Mouse (Mus musculus): ENCODE data around the gene Pcid2. TPM values are rescaled to one million over a fixed set of nuclear protein-coding genes. Genes with fewer than 3 reads are reported as not detected.

The Pcid2 gene
- total and polyA plus RNA-seq, 3 experiments, result 50.1 to 90.6 (median 68.1) TPM

DNA sequence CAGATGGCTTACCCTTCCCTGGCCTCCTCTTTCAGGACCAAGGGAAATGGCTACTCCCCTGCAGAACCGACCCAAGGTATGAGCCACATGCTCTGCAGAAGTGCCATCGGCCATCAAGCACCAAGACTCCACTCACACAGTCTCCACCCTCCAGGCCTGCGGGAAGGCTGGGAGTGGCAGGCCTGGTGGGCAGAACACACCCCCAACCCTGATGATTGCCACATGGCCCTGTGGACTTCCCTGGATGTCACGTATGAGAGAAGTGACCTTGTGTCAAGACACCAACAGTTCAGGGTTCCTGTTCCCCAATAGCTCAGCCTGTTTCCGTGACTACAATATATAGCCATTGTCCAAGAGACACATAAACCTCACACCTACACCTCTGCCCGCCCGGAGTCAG, 68.2 kb downstream of the Pcid2 start, which contains the start of gene F10:
Gene F10 (plus strand): TSS at position 294 of the 400 bp plus-strand sequence.
- DNase-seq (ENCODE audit: low read depth, low spot score), result no peak
- H3K36me3 ChIP-seq (ENCODE audit: control insufficient read depth in 1 of 2, insufficient read depth in 2 of 2, low read length in 2 of 2), result no peaks in the 10 kb centered on the region
- no peak within 1 kb of the TSS for H3K27ac ChIP-seq (ENCODE audit: control insufficient read depth, low read depth, low read length)
- H3K4me3 ChIP-seq (ENCODE audit: control insufficient read depth in 1 of 2, insufficient read depth in 1 of 2, low read depth in 2 of 2, low read length in 2 of 2), result no peak within 1 kb of the TSS
- no peak for TF ChIP-seq SMC3 (IDR thresholded peaks at IDR 0.05; ENCODE audit: low read depth, low read length)
- no peak for TF ChIP-seq USF1 (IDR thresholded peaks at IDR 0.05; ENCODE audit: low read depth, low read length)
- H3K9me3 ChIP-seq (replicated peaks; ENCODE audit: insufficient read depth, low read length), result no peaks in the 10 kb centered on the region
- H3K79me2 ChIP-seq (ENCODE audit: control insufficient read depth, insufficient read depth, low read length, poor library complexity), result no peaks in the 10 kb centered on the region
- H3K27me3 ChIP-seq (ENCODE audit: control insufficient read depth in 1 of 2, insufficient read depth in 2 of 2, low read length in 2 of 2), result peaks cover 0 to 2% of the 10 kb centered on the region in 2 experiments; a peak in 3 of 4 replicates
- no peak within 1 kb of the TSS for H3K9ac ChIP-seq (ENCODE audit: control insufficient read depth, low read depth, low read length, poor library complexity, severe bottlenecking)
- H3K4me1 ChIP-seq (ENCODE audit: control insufficient read depth in 1 of 2, insufficient read depth in 2 of 2, low read length in 2 of 2), result no peaks in the 10 kb centered on the region

DNA sequence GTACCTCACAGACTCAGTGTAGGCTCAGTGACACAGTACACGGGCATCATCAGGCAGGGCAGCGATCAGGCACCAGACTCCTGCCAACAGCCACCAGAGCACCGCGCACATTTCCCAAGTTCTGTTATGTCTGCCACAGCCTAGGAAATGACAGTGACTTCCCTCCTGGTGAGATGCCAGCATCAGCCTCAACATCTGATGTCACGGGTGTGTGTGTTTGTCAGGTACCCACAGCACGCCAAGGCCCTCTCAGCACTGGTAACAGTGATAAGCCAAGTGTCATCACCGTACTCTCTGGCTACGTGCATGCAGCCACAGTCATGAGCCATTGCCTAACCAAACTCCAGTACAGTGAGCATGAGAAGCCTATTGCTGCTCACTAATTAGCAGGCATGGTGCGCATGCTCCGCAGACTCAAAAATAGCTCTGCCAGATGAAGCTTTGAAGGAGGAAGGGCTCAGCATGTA, 68.9 kb downstream of the Pcid2 start:
- H3K79me2 ChIP-seq (ENCODE audit: control insufficient read depth, insufficient read depth, low read length, poor library complexity), result no peaks in the 10 kb centered on the region

DNA sequence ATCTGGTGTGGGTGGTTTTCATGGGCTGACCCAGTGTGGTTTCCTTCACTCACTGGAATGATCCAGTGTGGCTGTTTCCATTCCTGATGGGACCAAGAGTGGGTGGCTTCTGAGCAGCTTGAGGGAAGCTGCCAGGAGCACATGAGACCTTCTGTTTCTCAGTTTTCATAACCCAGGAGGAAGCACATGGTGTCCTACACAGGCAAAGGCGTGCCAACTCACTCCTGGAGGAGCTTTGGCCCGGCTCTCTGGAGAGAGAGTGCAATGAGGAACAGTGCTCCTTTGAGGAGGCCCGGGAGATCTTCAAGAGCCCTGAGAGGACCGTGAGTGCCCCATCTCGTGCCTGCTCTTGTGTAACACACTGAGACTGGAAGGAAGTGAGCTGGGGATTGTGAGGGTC, 76.8 kb downstream of the Pcid2 start:
- Histone ChIP-seq H3K9ac (ENCODE audit: control insufficient read depth, low read depth, low read length, poor library complexity, severe bottlenecking) (no peak overlapping the region), H3K4me3 (ENCODE audit: control insufficient read depth in 1 of 2, insufficient read depth in 1 of 2, low read depth in 2 of 2, low read length in 2 of 2) (no peak overlapping the region), H3K9me3 (replicated peaks; ENCODE audit: insufficient read depth, low read length) (no peaks in the 10 kb centered on the region), H3K36me3 (ENCODE audit: control insufficient read depth in 1 of 2, insufficient read depth in 2 of 2, low read length in 2 of 2) (no peaks in the 10 kb centered on the region), H3K4me1 (ENCODE audit: control insufficient read depth in 1 of 2, insufficient read depth in 2 of 2, low read length in 2 of 2) (no peaks in the 10 kb centered on the region), H3K27me3 (ENCODE audit: control insufficient read depth in 1 of 2, insufficient read depth in 2 of 2, low read length in 2 of 2) (peaks cover 15 to 16% of the 10 kb centered on the region in 2 experiments), H3K79me2 (ENCODE audit: control insufficient read depth, insufficient read depth, low read length, poor library complexity) (no peaks in the 10 kb centered on the region), H3K27ac (ENCODE audit: control insufficient read depth, low read depth, low read length) (no peak overlapping the region)
- TF ChIP-seq MXI1 (IDR thresholded peaks at IDR 0.05; ENCODE audit: low read depth, low read length) (no peak), HCFC1 (IDR thresholded peaks at IDR 0.05; ENCODE audit: low read depth, low read length) (no peak), NELFE (IDR thresholded peaks at IDR 0.05; ENCODE audit: low read depth, low read length) (no peak), JUND (IDR thresholded peaks at IDR 0.05; ENCODE audit: low read depth, low read length) (no peak), SMC3 (IDR thresholded peaks at IDR 0.05; ENCODE audit: low read depth, low read length) (no peak), MAX (IDR thresholded peaks at IDR 0.05; ENCODE audit: low read length) (no peak), MAZ (IDR thresholded peaks at IDR 0.05; ENCODE audit: low read depth, low read length) (no peak), TBP (IDR thresholded peaks at IDR 0.05; ENCODE audit: low read depth, low read length) (no peak), TCF12 (IDR thresholded peaks at IDR 0.05; ENCODE audit: low read depth, low read length) (no peak), ZC3H11A (IDR thresholded peaks at IDR 0.05; ENCODE audit: low read depth, low read length) (no peak), MYC (IDR thresholded peaks at IDR 0.05; ENCODE audit: low read depth, low read length) (no peak), CTCF (IDR thresholded peaks at IDR 0.05 in 2 of 3, conservative IDR thresholded peaks at IDR 0.05 in 1 of 3; ENCODE audit: control insufficient read depth in 1 of 3, insufficient read depth in 1 of 3, low read depth in 2 of 3, low read length in 3 of 3, poor library complexity in 1 of 3, severe bottlenecking in 1 of 3) (no peak), GATA1 (IDR thresholded peaks at IDR 0.05; ENCODE audit: low read depth, low read length) (no peak), BHLHE40 (IDR thresholded peaks at IDR 0.05; ENCODE audit: borderline replicate concordance, low read depth, low read length) (no peak), ELF1 (IDR thresholded peaks at IDR 0.05; ENCODE audit: low read depth, low read length) (no peak), KAT2A (conservative IDR thresholded peaks at IDR 0.05; ENCODE audit: low read depth, low read length) (no peak), POLR2AphosphoS2 (IDR thresholded peaks at IDR 0.05; ENCODE audit: low read length) (no peak), ZMIZ1 (IDR thresholded peaks at IDR 0.05; ENCODE audit: low read depth, low read length) (no peak), POLR2AphosphoS5 (IDR thresholded peaks at IDR 0.05; ENCODE audit: borderline replicate concordance, low read depth, low read length) (no peak), ZNF384 (IDR thresholded peaks at IDR 0.05; ENCODE audit: low read depth, low read length) (no peak)
- no peak for DNase-seq (ENCODE audit: low read depth, low spot score)

More for the DNA sequence above, 68.9 kb downstream of the Pcid2 start:
- H3K4me1 ChIP-seq (ENCODE audit: control insufficient read depth in 1 of 2, insufficient read depth in 2 of 2, low read length in 2 of 2), result no peaks in the 10 kb centered on the region
- H3K27ac ChIP-seq (ENCODE audit: control insufficient read depth, low read depth, low read length), result no peak overlapping the region
- TF ChIP-seq NRF1 (IDR thresholded peaks at IDR 0.05; ENCODE audit: insufficient read depth, low read depth, low read length, poor library complexity, severe bottlenecking), result no peak
- TF ChIP-seq USF2 (IDR thresholded peaks at IDR 0.05; ENCODE audit: borderline replicate concordance in 1 of 2, insufficient read depth in 1 of 2, low read depth in 1 of 2, low read length in 2 of 2), result no peak
- no peak for TF ChIP-seq GABPA (IDR thresholded peaks at IDR 0.05; ENCODE audit: low read depth, low read length)
- no peak for TF ChIP-seq MYB (IDR thresholded peaks at IDR 0.05; ENCODE audit: low read depth, low read length)
- no peak for TF ChIP-seq EP300 (IDR thresholded peaks at IDR 0.05; ENCODE audit: low read depth in 1 of 2, low read length in 2 of 2)
- TF ChIP-seq ZKSCAN1 (IDR thresholded peaks at IDR 0.05; ENCODE audit: low read depth, low read length), result no peak
- no peak for TF ChIP-seq CTCF (IDR thresholded peaks at IDR 0.05 in 2 of 3, conservative IDR thresholded peaks at IDR 0.05 in 1 of 3; ENCODE audit: control insufficient read depth in 1 of 3, insufficient read depth in 1 of 3, low read depth in 2 of 3, low read length in 3 of 3, poor library complexity in 1 of 3, severe bottlenecking in 1 of 3)
- TF ChIP-seq POLR2A (IDR thresholded peaks at IDR 0.05; ENCODE audit: control insufficient read depth in 1 of 2, insufficient read depth in 1 of 2, low read depth in 1 of 2, low read length in 2 of 2, poor library complexity in 1 of 2), result no peak
- H3K27me3 ChIP-seq (ENCODE audit: control insufficient read depth in 1 of 2, insufficient read depth in 2 of 2, low read length in 2 of 2), result peaks cover 0 to 5% of the 10 kb centered on the region in 2 experiments
- H3K9ac ChIP-seq (ENCODE audit: control insufficient read depth, low read depth, low read length, poor library complexity, severe bottlenecking), result no peak overlapping the region
- H3K36me3 ChIP-seq (ENCODE audit: control insufficient read depth in 1 of 2, insufficient read depth in 2 of 2, low read length in 2 of 2), result no peaks in the 10 kb centered on the region
- DNase-seq (ENCODE audit: low read depth, low spot score), result no peak
- H3K4me3 ChIP-seq (ENCODE audit: control insufficient read depth in 1 of 2, insufficient read depth in 1 of 2, low read depth in 2 of 2, low read length in 2 of 2), result no peak overlapping the region
- H3K9me3 ChIP-seq (replicated peaks; ENCODE audit: insufficient read depth, low read length), result no peaks in the 10 kb centered on the region
